Mouse (Mus musculus) limb, embryonic 15.5 days (tissue): ENCODE data around the gene Rab11fip5. TPM values are rescaled to one million over a fixed set of nuclear protein-coding genes. Genes with fewer than 3 reads are reported as not detected.

Experiments
- ATAC-seq: fragments of 200-750 bp; cut with Nextera tagmentation; 2 replicates; pipeline ENCODE4 v1.8.0; 2017; ENCODE audit warnings: low read depth, moderate TSS enrichment; ENCODE audit not compliant: insufficient number of reproducible peaks, low FRiP score, low TSS enrichment
- H3K27ac ChIP-seq: fragments of 300-500 bp; sonication (generic); 2 replicates; pipeline ENCODE4 v1.5.1; 2015; ENCODE audit warnings: moderate library complexity, mild to moderate bottlenecking, inconsistent platforms
- H3K27me3 ChIP-seq: fragments of 300-500 bp; sonication (generic); 2 replicates; pipeline ENCODE4 v1.6.1; 2015; ENCODE audit warnings: inconsistent platforms
- H3K36me3 ChIP-seq: fragments of 300-500 bp; sonication (generic); 2 replicates; pipeline ENCODE4 v1.6.1; 2015; ENCODE audit warnings: inconsistent platforms
- H3K4me1 ChIP-seq: fragments of 300-500 bp; sonication (generic); 2 replicates; pipeline ENCODE4 v1.6.1; 2015; ENCODE audit warnings: inconsistent platforms
- H3K4me2 ChIP-seq: fragments of 300-500 bp; sonication (generic); 2 replicates; pipeline ENCODE4 v1.6.1; 2015; ENCODE audit warnings: mild to moderate bottlenecking, inconsistent platforms
- H3K4me3 ChIP-seq: fragments of 300-500 bp; sonication (generic); 2 replicates; pipeline ENCODE4 v1.5.1; 2015; ENCODE audit warnings: mild to moderate bottlenecking, inconsistent platforms
- H3K9ac ChIP-seq: fragments of 300-500 bp; sonication (generic); 2 replicates; pipeline ENCODE4 v1.6.1; 2015; ENCODE audit warnings: inconsistent platforms
- H3K9me3 ChIP-seq: fragments of 300-500 bp; sonication (generic); 2 replicates; pipeline ENCODE4 v1.6.1; 2016; ENCODE audit warnings: inconsistent platforms
- WGBS: fragments of 180-500 bp; shearing (Covaris S2); methylation state at CpG from one replicate; pipeline ENCODE4 v1.1.7; 2015; 5-methylcytosine and 5-hydroxymethylcytosine counted together
- polyA plus RNA-seq: library from polyadenylated mRNA; unstranded; fragments of >200 nt; fragmentation: Nextera tagmentation; extraction: Ambion mirVana; gene quantifications from 2 replicates; pipeline ENCODE4 v1.2.1, GENCODE M21; 2015

The Rab11fip5 gene
- polyA plus RNA-seq, result 21.7 and 24.8 TPM in 2 replicates

DNA sequence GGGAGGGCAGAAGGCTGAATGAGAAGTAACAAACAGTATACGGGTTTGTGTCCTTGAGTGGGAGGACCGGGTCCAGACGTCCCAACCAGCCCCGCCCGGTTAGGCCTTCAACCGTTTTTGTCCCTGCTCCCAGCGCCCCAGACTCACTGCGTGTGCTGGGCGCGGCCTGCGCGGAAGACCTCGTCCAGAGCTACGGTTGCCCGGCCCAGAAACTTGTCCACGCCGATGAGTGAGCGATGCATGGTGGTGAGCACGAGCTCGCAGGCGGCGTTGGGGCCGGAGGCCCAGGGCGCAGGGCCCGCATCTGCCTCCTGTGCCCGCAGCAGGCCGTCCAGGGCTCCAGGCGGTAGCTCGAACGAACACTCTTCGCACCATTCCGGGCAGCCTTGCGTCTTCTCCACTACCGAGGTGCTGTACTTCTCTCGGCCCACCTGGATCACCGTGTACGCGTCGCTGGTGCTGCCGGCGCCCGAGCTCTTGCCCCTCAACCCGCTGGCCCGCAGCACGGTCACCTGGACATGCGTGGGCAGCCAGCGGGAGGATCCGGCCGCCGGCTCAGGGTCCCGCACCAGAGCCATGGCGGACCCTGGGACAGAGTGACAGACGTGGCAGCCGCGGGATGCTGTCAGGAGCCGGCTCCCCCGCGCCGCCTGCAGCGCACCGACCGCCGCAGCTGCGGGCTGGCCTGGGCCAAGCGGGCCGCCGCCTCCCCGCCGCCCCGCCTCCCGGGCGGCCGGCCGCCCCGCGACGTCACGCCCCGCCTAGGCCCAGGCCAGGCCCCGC is at the start of gene Rab11fip5:
Gene Rab11fip5 (minus strand): TSS at position 684 of the 783 bp plus-strand sequence.
- H3K9ac ChIP-seq, result peak within 1 kb of the TSS; percentile 81
- peak within 1 kb of the TSS; percentile 87 for H3K4me3 ChIP-seq
- H3K27me3 ChIP-seq, result no peaks in the 10 kb centered on the region
- 2% methylated on average over 61 of the region's 80 CpGs for WGBS
- H3K27ac ChIP-seq, result peak within 1 kb of the TSS; percentile 81
- peak within 1 kb of the TSS; percentile 87 for H3K4me2 ChIP-seq
- peaks cover 52% of the 10 kb centered on the region for H3K4me1 ChIP-seq
- H3K9me3 ChIP-seq, result no peaks in the 10 kb centered on the region
- H3K36me3 ChIP-seq, result 0 out of 2 replicates have a peak, but pooled peaks cover 2% of the 10 kb centered on the region
- 0 out of 2 replicates have a peak, but pooled peaks have one; percentile 0 for ATAC-seq

DNA sequence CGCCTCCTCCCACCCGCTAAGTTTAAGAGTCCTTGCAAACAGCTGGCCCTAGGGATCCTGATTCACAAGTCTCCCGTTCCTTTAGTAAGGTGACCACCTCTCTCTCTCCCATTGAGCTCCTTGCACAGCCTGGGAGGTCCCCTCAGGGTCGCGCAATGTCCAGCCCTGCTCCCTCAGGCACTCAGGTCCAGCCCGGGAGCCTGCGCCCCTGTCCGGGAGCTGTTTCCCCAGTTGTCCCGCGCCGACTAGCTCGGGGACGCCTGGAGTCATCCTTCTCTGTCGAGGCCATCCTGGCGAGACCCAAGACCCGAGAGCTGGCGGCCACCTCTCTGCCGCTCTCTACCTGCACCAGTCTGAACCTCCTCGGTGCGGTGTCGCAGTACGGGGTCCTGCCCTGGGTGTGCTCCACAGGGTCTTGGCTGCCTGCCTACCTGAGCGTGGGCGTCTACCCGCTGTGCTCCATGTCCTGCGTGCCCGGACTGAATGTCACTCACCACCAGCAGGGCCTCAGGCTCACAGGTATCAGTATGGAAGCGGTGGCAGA is 49.5 kb upstream of the Rab11fip5 start, which contains the start of gene Noto:
Gene Noto (plus strand): TSS at position 51 of the 544 bp plus-strand sequence.
- ATAC-seq, result no peak
- H3K27ac ChIP-seq, result no peak within 1 kb of the TSS
- H3K9ac ChIP-seq, result no peak within 1 kb of the TSS
- H3K4me3 ChIP-seq, result no peak within 1 kb of the TSS
- H3K9me3 ChIP-seq, result no peaks in the 10 kb centered on the region
- 15% methylated on average over 28 of the region's 28 CpGs for WGBS
- H3K4me1 ChIP-seq, result peaks cover 6% of the 10 kb centered on the region
- H3K27me3 ChIP-seq, result peaks cover 24% of the 10 kb centered on the region
- no peaks in the 10 kb centered on the region for H3K36me3 ChIP-seq
- no peak within 1 kb of the TSS for H3K4me2 ChIP-seq

DNA sequence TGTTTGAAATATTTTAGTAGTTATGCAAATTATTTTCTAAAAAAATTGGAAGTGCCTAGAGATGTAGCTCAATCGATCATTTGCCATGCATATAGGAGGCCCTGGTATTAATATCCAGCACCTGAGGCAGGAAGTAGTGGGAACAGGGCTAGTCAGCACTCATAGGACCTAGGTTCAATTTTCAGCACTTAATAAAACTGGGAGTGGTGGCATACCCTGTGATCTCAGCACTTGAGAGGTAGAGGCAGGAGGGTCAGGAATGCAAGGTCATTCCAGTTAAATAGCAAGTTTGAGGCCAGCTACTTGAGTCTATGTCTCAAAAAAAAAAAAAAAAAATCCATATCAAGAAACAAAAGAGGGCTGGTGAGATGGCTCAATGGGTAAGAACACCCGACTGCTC is 44.7 kb upstream of the Rab11fip5 start:
- Histone ChIP-seq H3K4me3 (no peak overlapping the region), H3K9ac (no peak overlapping the region), H3K36me3 (no peaks in the 10 kb centered on the region), H3K4me1 (peaks cover 6% of the 10 kb centered on the region), H3K27me3 (peaks cover 14% of the 10 kb centered on the region), H3K4me2 (no peak overlapping the region), H3K27ac (no peak overlapping the region), H3K9me3 (no peaks in the 10 kb centered on the region)
- no peak for ATAC-seq
- WGBS, result 67% methylated on average over 2 of the region's 2 CpGs

DNA sequence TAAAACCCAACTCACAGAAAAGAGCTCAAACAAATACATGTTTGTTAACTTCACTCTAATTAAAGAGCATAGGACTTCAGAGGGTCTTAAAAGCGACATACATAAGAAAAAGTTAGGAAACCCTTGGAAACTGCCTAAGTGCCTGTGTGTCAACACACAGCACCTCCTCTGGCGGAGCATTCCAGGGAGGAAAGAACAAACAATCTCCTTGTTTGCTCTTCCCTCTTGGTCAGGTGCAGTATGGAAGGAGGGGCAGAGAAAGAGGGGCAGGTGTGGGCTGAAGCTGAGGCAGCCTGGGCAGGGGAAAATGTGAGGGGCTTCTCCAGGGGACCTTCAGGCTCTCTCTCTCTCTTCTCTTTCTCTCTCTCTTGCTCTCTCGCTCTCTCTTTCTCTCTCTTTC is 41.4 kb upstream of the Rab11fip5 start:
- H3K9me3 ChIP-seq, result no peaks in the 10 kb centered on the region
- 50% methylated on average over 3 of the region's 3 CpGs for WGBS
- H3K36me3 ChIP-seq, result no peaks in the 10 kb centered on the region
- no peak overlapping the region for H3K27ac ChIP-seq
- no peak overlapping the region for H3K4me2 ChIP-seq
- no peak for ATAC-seq
- H3K27me3 ChIP-seq, result no peaks in the 10 kb centered on the region
- H3K4me3 ChIP-seq, result no peak overlapping the region
- no peaks in the 10 kb centered on the region for H3K4me1 ChIP-seq
- H3K9ac ChIP-seq, result no peak overlapping the region

DNA sequence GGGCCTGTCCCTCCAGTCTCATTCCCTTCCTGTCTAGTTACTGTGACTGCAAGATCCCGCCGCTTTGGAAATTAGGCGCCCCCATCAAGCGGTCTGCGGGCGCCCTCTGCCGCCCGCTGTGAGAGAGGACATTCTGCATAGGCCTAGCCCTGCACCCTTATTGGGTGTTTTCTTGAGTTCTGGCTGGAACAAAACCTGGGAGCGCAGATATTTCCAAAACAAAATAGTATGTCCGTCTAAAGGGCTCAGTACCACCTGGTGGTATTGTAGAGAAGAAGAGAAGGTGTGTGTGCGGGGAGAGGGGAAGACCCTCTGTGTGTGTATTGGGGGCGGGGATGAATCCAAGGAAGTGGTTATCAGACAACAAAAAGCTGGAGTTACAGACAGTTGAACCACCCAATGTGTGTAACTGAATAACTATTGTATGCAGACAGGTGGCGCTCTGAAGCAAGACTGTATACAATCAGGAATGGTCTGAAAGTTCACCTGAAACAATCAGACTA is 36.4 kb upstream of the Rab11fip5 start:
- WGBS, result 12% methylated on average over 13 of the region's 13 CpGs
- no peak overlapping the region for H3K9ac ChIP-seq
- no peak overlapping the region for H3K4me3 ChIP-seq
- H3K4me1 ChIP-seq, result peaks cover 6% of the 10 kb centered on the region
- H3K36me3 ChIP-seq, result no peaks in the 10 kb centered on the region
- H3K4me2 ChIP-seq, result no peak overlapping the region
- no peak overlapping the region for H3K27ac ChIP-seq
- peak; percentile 63; the same call in 1 of the 2 replicates for ATAC-seq
- H3K27me3 ChIP-seq, result peaks cover 42% of the 10 kb centered on the region
- no peaks in the 10 kb centered on the region for H3K9me3 ChIP-seq

DNA sequence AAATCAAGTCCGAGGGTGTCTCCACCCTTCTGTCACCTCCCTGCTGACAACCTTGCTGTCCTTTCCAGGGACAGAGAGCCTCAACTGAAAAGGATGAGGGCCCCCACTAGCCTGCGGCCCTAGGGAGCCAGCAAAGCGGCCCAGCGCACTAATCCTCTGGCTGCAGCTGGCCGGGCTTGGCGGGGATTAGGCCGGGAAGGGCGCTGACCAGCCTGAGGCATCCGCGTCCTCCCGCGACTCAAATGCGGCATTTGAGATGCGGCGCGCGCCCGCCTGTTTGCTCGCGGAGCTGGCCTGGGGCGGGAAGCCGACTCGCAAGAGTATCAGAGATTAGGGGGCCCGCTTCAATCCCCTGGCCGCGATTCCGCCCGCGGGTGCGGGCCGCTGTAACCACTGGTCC is 34.6 kb upstream of the Rab11fip5 start:
- no peak for ATAC-seq
- peak overlapping the region; percentile 5; the same call in 1 of the 2 replicates for H3K4me3 ChIP-seq
- H3K36me3 ChIP-seq, result no peaks in the 10 kb centered on the region
- H3K4me2 ChIP-seq, result peak overlapping the region; percentile 24; the same call in 1 of the 2 replicates
- H3K9me3 ChIP-seq, result no peaks in the 10 kb centered on the region
- peaks cover 47% of the 10 kb centered on the region for H3K27me3 ChIP-seq
- H3K27ac ChIP-seq, result no peak overlapping the region
- no peak overlapping the region for H3K9ac ChIP-seq
- WGBS, result 4% methylated on average over 31 of the region's 31 CpGs
- peaks cover 6% of the 10 kb centered on the region for H3K4me1 ChIP-seq

DNA sequence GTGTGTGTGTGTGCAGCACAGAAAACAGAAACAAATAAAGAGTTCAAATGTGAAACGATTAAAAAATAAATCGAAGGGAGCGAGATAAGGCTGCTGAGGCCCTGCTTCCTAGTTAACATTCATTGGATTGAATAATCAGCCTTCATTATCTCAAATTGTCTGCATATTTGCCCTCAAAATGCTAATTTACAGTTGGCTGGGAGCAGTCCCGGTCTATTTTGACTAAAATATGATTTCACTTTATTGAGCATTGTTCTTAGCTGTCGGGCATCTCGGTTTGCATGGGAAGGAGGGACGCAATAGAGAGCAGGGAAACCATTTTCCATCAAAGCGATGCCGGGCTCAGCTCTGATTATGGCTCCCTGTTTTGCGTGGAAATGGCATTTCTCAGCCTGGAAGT is 28.6 kb upstream of the Rab11fip5 start:
- no peak overlapping the region for H3K9ac ChIP-seq
- no peak overlapping the region for H3K4me3 ChIP-seq
- H3K4me2 ChIP-seq, result no peak overlapping the region
- H3K27me3 ChIP-seq, result peaks cover 21% of the 10 kb centered on the region
- no peaks in the 10 kb centered on the region for H3K4me1 ChIP-seq
- no peak for ATAC-seq
- no peak overlapping the region for H3K27ac ChIP-seq
- WGBS, result 77% methylated on average over 10 of the region's 10 CpGs
- H3K36me3 ChIP-seq, result no peaks in the 10 kb centered on the region
- no peaks in the 10 kb centered on the region for H3K9me3 ChIP-seq

DNA sequence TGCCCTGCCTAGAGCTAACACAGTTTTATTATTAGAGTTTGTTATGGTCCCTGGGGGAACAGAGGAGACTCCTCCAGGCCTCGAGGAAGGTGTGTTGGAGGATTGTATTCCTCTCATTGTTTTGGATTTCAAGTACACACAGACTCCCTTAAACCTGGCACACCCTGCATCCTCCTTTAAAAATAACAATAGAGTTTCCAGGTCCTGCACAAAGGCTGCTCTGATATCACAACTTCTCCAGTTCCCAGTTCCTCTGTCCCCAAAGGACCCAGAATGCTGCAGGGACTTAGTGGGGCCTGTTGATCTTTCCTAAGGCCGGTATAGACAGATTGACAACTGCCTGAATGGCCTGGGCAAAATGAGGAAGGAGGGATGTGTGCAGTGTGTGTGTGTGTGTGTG is 28.2 kb upstream of the Rab11fip5 start:
- no peak for ATAC-seq
- no peaks in the 10 kb centered on the region for H3K36me3 ChIP-seq
- 38% methylated on average over 2 of the region's 2 CpGs for WGBS

DNA sequence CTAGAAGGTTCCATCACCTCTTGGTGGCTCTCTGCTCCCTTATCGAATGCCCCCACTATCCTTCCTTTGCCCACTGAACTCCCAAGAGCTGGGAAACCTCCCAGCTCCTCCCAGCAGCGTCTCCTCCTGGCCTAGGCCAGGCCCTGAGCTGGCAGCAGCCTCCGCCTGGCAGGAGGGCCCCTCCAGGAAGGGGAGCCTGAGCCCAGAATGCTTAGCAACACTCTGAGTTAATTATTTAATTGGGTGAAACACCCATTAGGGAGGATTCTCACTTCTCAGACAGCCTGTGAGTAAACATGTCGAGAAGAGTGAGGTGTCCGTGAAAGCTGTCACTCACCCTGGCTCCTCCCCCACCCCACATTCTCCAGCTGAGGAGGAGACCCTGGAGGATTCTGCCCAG is 25.3 kb upstream of the Rab11fip5 start:
- Histone ChIP-seq H3K4me3 (no peak overlapping the region), H3K9ac (no peak overlapping the region), H3K27me3 (0 out of 2 replicates have a peak, but pooled peaks cover 5% of the 10 kb centered on the region), H3K9me3 (no peaks in the 10 kb centered on the region), H3K4me2 (no peak overlapping the region), H3K27ac (no peak overlapping the region), H3K4me1 (no peaks in the 10 kb centered on the region), H3K36me3 (no peaks in the 10 kb centered on the region)
- 22% methylated on average over 5 of the region's 5 CpGs for WGBS
- no peak for ATAC-seq

More for the DNA sequence above, 28.2 kb upstream of the Rab11fip5 start:
- Histone ChIP-seq H3K4me3 (no peak overlapping the region), H3K4me1 (no peaks in the 10 kb centered on the region), H3K9ac (no peak overlapping the region), H3K9me3 (no peaks in the 10 kb centered on the region), H3K27ac (no peak overlapping the region), H3K27me3 (peaks cover 17% of the 10 kb centered on the region), H3K4me2 (no peak overlapping the region)

DNA sequence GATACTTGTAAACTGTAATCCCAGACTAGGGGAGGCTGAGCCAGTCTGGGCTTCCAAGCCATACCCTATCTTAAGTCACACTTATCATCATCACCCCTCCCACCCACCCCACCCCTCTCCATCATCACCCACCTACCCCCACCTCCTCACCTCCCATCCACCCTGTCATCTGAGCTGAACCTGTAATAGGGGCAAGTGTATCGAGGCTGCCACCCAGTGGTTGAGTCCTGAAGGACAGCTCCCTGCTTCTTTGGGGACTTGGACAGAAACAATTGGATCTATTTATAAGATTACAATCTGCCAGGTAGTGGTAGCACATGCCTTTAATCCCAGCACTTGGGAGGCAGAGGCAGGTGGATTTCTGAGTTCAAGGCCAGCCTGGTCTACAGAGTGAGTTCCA is 22.7 kb upstream of the Rab11fip5 start:
- Histone ChIP-seq H3K9ac (no peak overlapping the region), H3K27ac (no peak overlapping the region), H3K4me2 (no peak overlapping the region), H3K4me3 (no peak overlapping the region), H3K27me3 (no peaks in the 10 kb centered on the region), H3K36me3 (no peaks in the 10 kb centered on the region), H3K4me1 (no peaks in the 10 kb centered on the region), H3K9me3 (no peaks in the 10 kb centered on the region)
- no peak for ATAC-seq
- 28% methylated on average over 1 of the region's 1 CpGs for WGBS

DNA sequence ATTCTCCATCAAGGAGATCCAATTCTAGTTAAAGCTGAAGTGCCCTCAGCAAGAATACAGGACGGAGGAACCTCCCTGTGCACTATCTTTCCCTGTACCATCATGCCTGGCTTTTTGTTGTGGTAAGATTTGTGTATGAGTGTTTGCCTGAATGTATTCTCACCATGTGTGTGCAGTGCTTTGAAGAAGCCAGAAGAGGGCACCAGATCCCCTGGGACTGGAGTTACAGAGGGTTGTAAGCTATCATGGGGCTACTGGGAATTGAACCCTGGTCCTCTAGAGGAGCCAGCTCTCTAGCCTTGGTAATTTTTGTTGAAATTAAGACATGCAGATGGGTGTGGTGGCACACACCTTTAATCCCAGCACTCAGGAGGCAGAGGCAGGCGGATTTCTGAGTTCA is 20.9 kb upstream of the Rab11fip5 start:
- H3K36me3 ChIP-seq, result no peaks in the 10 kb centered on the region
- no peaks in the 10 kb centered on the region for H3K4me1 ChIP-seq
- 81% methylated on average over 2 of the region's 2 CpGs for WGBS
- no peak for ATAC-seq
- H3K27me3 ChIP-seq, result no peaks in the 10 kb centered on the region
- H3K9ac ChIP-seq, result no peak overlapping the region
- no peak overlapping the region for H3K27ac ChIP-seq
- no peaks in the 10 kb centered on the region for H3K9me3 ChIP-seq
- H3K4me3 ChIP-seq, result no peak overlapping the region
- no peak overlapping the region for H3K4me2 ChIP-seq

DNA sequence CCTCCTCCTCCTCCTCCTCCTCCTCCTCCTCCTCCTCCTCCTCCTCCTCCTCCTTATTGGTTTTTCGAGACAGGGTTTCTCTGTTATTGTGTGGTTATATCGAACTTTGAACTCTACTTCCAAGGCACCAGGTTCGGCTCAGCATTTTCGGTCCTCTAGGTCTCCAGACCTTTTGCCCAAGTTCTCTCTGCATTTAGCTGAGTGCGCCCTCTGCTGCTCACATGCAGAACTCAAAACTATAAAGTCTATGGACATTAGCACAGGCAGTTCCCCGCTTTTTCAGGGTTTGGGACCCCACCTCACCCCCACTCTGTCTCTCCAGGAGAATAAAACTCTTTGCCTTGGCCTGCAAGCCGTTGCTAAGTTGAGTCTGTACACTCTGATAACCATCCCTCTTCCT is 17.4 kb upstream of the Rab11fip5 start:
- no peak for ATAC-seq
- no peak overlapping the region for H3K4me2 ChIP-seq
- 23% methylated on average over 7 of the region's 7 CpGs for WGBS
- no peak overlapping the region for H3K27ac ChIP-seq
- no peak overlapping the region for H3K4me3 ChIP-seq
- no peaks in the 10 kb centered on the region for H3K36me3 ChIP-seq
- no peaks in the 10 kb centered on the region for H3K4me1 ChIP-seq
- no peak overlapping the region for H3K9ac ChIP-seq
- no peaks in the 10 kb centered on the region for H3K9me3 ChIP-seq
- no peaks in the 10 kb centered on the region for H3K27me3 ChIP-seq
